Mouse (Mus musculus): ENCODE measurements around the gene Hrct1. TPM values are rescaled to one million over a fixed set of nuclear protein-coding genes. Genes with fewer than 3 reads are reported as not detected.

The Hrct1 gene
- polyA plus RNA-seq, 1 experiment from 2014 or later, result 0.61 TPM

DNA sequence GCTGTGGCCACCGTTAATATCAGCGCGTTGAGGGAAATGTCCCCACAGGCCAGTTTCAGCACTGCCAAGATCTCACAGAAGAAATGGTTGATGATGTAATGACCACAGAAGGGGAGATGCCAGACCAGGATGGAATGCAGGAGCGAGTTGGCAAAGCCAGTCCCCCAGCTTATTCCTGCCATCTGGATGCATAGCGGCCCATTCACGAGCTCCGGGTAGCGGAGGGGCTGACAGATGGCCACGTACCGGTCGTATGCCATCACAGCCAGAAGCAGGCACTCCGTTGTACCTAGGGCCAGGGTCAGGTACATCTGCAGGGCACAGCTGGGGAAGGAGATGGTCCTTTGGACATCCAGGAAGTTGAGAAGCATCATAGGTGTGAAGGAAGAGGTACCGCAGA is 30.4 kb upstream of the Hrct1 start:
- H3K27ac ChIP-seq (ENCODE audit: low read depth), result no peak overlapping the region
- no peak overlapping the region for H3K9ac ChIP-seq (ENCODE audit: low read length)
- no peaks in the 10 kb centered on the region for H3K9me3 ChIP-seq (ENCODE audit: control insufficient read depth, low read length)
- WGBS, result 92% methylated on average over 13 of the region's 13 CpGs
- no peak for ATAC-seq (replicated peaks; ENCODE audit: low FRiP score, low TSS enrichment, low read depth)
- H3K36me3 ChIP-seq (ENCODE audit: control insufficient read depth, insufficient read depth, low read length), result no peaks in the 10 kb centered on the region
- no peaks in the 10 kb centered on the region for H3K27me3 ChIP-seq (replicated peaks; ENCODE audit: control insufficient read depth, insufficient read depth, low read length)
- no peak overlapping the region for H3K4me3 ChIP-seq (ENCODE audit: low read depth, low read length)
- no peak for DNase-seq (ENCODE audit: low spot score)
- no peaks in the 10 kb centered on the region for H3K4me1 ChIP-seq (replicated peaks; ENCODE audit: control insufficient read depth, insufficient read depth, low read length)
- H3K4me2 ChIP-seq (ENCODE audit: low read length), result no peak overlapping the region

DNA sequence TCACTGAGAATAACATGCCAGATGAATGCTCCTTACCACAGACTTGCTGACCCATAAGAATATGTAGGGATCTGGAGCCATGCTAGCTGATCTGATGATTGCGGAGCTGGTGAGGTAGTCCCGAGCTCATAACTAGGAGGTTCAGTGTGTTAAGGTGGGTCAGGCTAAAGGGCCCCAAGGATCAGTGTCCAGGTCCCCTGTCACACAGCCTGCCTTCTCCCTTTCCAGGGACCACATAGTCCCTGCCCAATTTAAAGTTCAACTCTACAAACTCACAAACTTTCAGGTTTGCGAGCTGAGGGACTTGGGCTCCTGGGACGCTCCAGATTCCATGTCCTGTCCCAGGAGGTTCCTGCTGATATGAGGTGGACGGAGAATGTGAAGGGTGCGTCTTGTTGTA is 26.3 kb upstream of the Hrct1 start, which contains the start of gene Olfr70:
Gene Olfr70 (minus strand): TSS at position 101 of the 400 bp plus-strand sequence.
- Histone ChIP-seq H3K27me3 (replicated peaks; ENCODE audit: control insufficient read depth, insufficient read depth, low read length) (no peaks in the 10 kb centered on the region), H3K36me3 (ENCODE audit: control insufficient read depth, insufficient read depth, low read length) (no peaks in the 10 kb centered on the region), H3K9me3 (ENCODE audit: control insufficient read depth, low read length) (no peaks in the 10 kb centered on the region), H3K27ac (ENCODE audit: low read depth) (no peak within 1 kb of the TSS), H3K9ac (ENCODE audit: low read length) (no peak within 1 kb of the TSS), H3K4me2 (ENCODE audit: low read length) (no peak within 1 kb of the TSS), H3K4me1 (replicated peaks; ENCODE audit: control insufficient read depth, insufficient read depth, low read length) (no peaks in the 10 kb centered on the region), H3K4me3 (ENCODE audit: low read depth, low read length) (no peak within 1 kb of the TSS)
- 85% methylated on average over 6 of the region's 6 CpGs for WGBS
- ATAC-seq (replicated peaks; ENCODE audit: low FRiP score, low TSS enrichment, low read depth) (no peak), DNase-seq (ENCODE audit: low spot score) (no peak)

DNA sequence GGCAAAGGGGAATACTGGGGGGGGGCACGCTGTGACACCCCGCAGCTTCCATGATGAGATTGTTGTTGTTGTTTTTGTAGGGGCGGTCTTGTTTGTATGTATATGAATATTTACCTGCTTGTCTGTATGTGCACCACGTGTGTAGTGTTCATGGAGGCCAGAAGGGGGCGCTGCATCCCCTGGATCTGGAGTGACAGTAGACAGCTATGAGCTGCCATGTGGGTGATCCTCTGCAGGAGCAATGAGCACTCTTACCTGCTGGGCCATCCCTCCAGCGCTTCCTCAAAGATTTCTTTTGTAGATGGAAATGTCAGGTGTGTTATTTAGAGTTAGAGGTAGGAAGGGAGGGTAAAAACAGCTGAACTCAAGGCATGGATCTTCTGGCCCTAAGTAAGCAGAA is 23.5 kb upstream of the Hrct1 start:
- 78% methylated on average over 6 of the region's 6 CpGs for WGBS
- H3K9ac ChIP-seq (ENCODE audit: low read length), result no peak overlapping the region

DNA sequence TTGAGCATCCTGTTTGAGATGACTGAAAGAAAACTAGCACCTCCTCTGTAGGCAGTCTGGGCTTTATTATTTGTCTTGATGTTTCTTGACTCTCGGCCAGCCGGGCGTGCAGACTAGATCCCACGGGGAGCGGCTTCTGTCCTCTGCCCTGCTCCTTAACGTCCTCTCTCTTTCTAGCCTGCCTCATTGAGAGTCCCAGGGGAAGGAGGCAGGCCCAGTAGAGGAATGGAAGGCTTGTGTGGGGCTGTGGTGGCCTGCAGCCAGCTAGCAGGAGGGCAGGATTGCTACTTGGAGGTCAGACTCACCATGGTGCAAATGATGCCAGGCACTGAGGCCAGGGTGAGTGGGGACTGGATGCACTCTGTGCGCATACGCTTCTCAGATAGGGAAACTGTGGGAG is 23.1 kb upstream of the Hrct1 start:
- WGBS, result 75% methylated on average over 8 of the region's 8 CpGs
- no peaks in the 10 kb centered on the region for H3K9me3 ChIP-seq (ENCODE audit: control insufficient read depth, low read length)
- H3K4me3 ChIP-seq (ENCODE audit: low read depth, low read length), result no peak overlapping the region
- ATAC-seq (replicated peaks; ENCODE audit: low FRiP score, low TSS enrichment, low read depth) (no peak), DNase-seq (ENCODE audit: low spot score) (no peak)
- H3K9ac ChIP-seq (ENCODE audit: low read length), result no peak overlapping the region
- no peaks in the 10 kb centered on the region for H3K4me1 ChIP-seq (replicated peaks; ENCODE audit: control insufficient read depth, insufficient read depth, low read length)
- no peaks in the 10 kb centered on the region for H3K27me3 ChIP-seq (replicated peaks; ENCODE audit: control insufficient read depth, insufficient read depth, low read length)
- H3K4me2 ChIP-seq (ENCODE audit: low read length), result no peak overlapping the region
- no peaks in the 10 kb centered on the region for H3K36me3 ChIP-seq (ENCODE audit: control insufficient read depth, insufficient read depth, low read length)
- H3K27ac ChIP-seq (ENCODE audit: low read depth), result no peak overlapping the region

More for the DNA sequence above, 23.5 kb upstream of the Hrct1 start:
- ATAC-seq (replicated peaks; ENCODE audit: low FRiP score, low TSS enrichment, low read depth) (no peak), DNase-seq (ENCODE audit: low spot score) (no peak)
- Histone ChIP-seq H3K27me3 (replicated peaks; ENCODE audit: control insufficient read depth, insufficient read depth, low read length) (no peaks in the 10 kb centered on the region), H3K27ac (ENCODE audit: low read depth) (no peak overlapping the region), H3K4me1 (replicated peaks; ENCODE audit: control insufficient read depth, insufficient read depth, low read length) (no peaks in the 10 kb centered on the region), H3K4me2 (ENCODE audit: low read length) (no peak overlapping the region), H3K9me3 (ENCODE audit: control insufficient read depth, low read length) (no peaks in the 10 kb centered on the region), H3K4me3 (ENCODE audit: low read depth, low read length) (no peak overlapping the region), H3K36me3 (ENCODE audit: control insufficient read depth, insufficient read depth, low read length) (no peaks in the 10 kb centered on the region)

DNA sequence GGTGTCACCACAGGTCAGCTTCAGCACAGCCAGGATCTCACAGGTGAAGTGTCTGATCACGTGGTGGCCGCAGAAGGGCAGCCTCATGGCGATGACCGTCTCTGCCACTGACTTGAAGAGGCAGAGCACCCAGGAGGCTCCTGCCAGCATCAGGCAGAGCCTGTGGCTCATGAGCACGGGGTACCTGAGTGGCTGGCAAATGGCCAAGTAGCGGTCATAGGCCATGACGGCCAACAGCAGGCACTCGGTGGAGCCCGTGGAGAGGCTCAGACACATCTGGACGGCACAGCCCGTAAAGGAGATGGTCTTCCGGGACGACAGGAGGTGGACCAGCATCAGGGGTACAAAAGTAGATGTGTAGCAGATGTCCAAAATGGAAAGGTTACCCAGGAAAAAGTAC is 21.0 kb upstream of the Hrct1 start:
- 75% methylated on average over 13 of the region's 13 CpGs for WGBS
- ATAC-seq (replicated peaks; ENCODE audit: low FRiP score, low TSS enrichment, low read depth), result no peak
- H3K36me3 ChIP-seq (ENCODE audit: control insufficient read depth, insufficient read depth, low read length), result no peaks in the 10 kb centered on the region

DNA sequence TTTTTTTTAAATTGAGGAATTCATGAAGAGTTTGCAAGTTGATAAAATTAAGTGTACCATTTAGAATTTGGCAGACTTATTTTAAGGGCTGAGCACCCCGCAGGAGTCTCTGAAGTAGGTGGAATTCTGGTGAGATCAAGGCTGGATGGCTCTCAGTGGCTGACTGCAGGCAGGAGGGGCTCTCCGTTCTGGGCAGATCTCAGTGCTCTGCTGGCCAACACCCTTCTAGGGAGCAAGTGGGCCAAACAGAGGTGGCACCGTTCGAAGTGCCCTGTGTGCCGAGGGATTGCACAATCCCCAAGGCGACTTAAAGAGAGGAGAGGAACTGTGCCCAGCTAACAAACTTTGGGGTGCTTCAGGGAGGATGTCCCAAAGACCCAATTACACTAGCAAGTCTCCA is 17.1 kb upstream of the Hrct1 start, which contains the start of gene Olfr71:
Gene Olfr71 (minus strand): TSS at position 387 of the 400 bp plus-strand sequence.
- no peaks in the 10 kb centered on the region for H3K36me3 ChIP-seq (ENCODE audit: control insufficient read depth, insufficient read depth, low read length)
- H3K4me2 ChIP-seq (ENCODE audit: low read length), result no peak within 1 kb of the TSS
- H3K4me3 ChIP-seq (ENCODE audit: low read depth, low read length), result no peak within 1 kb of the TSS
- no peaks in the 10 kb centered on the region for H3K9me3 ChIP-seq (ENCODE audit: control insufficient read depth, low read length)
- WGBS, result 78% methylated on average over 6 of the region's 6 CpGs
- no peaks in the 10 kb centered on the region for H3K4me1 ChIP-seq (replicated peaks; ENCODE audit: control insufficient read depth, insufficient read depth, low read length)
- DNase-seq (ENCODE audit: low spot score) (no peak), ATAC-seq (replicated peaks; ENCODE audit: low FRiP score, low TSS enrichment, low read depth) (no peak)
- no peak within 1 kb of the TSS for H3K27ac ChIP-seq (ENCODE audit: low read depth)
- no peaks in the 10 kb centered on the region for H3K27me3 ChIP-seq (replicated peaks; ENCODE audit: control insufficient read depth, insufficient read depth, low read length)
- H3K9ac ChIP-seq (ENCODE audit: low read length), result no peak within 1 kb of the TSS

More for the DNA sequence above, 21.0 kb upstream of the Hrct1 start:
- H3K9me3 ChIP-seq (ENCODE audit: control insufficient read depth, low read length), result no peaks in the 10 kb centered on the region
- H3K27me3 ChIP-seq (replicated peaks; ENCODE audit: control insufficient read depth, insufficient read depth, low read length), result no peaks in the 10 kb centered on the region
- no peak overlapping the region for H3K4me2 ChIP-seq (ENCODE audit: low read length)
- no peak for DNase-seq (ENCODE audit: low spot score)
- no peaks in the 10 kb centered on the region for H3K4me1 ChIP-seq (replicated peaks; ENCODE audit: control insufficient read depth, insufficient read depth, low read length)
- H3K27ac ChIP-seq (ENCODE audit: low read depth), result no peak overlapping the region
- H3K4me3 ChIP-seq (ENCODE audit: low read depth, low read length), result no peak overlapping the region
- no peak overlapping the region for H3K9ac ChIP-seq (ENCODE audit: low read length)

DNA sequence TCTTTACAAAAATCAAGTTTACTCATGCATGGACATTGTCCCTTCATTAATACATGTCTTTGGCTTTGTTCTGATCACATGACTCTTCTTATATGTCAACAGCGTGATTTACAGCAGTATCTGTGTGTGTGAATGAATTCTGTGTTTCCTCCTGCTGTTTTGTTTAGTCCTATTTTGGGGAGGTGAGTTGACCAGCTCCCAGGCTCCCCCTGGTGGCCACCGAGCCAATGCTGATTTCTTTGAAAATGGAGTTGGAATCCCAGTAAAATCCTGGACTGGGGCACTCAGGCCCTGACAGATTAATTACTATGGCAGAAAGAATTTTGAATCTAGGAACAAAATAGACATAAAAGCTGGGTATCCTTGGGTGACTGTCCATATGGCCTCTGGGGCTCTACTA is 15.2 kb upstream of the Hrct1 start:
- Histone ChIP-seq H3K36me3 (ENCODE audit: control insufficient read depth, insufficient read depth, low read length) (no peaks in the 10 kb centered on the region), H3K4me3 (ENCODE audit: low read depth, low read length) (no peak overlapping the region), H3K4me2 (ENCODE audit: low read length) (no peak overlapping the region), H3K4me1 (replicated peaks; ENCODE audit: control insufficient read depth, insufficient read depth, low read length) (no peaks in the 10 kb centered on the region), H3K27me3 (replicated peaks; ENCODE audit: control insufficient read depth, insufficient read depth, low read length) (no peaks in the 10 kb centered on the region), H3K9me3 (ENCODE audit: control insufficient read depth, low read length) (no peaks in the 10 kb centered on the region), H3K27ac (ENCODE audit: low read depth) (no peak overlapping the region), H3K9ac (ENCODE audit: low read length) (no peak overlapping the region)
- WGBS, result 7% methylated on average over 2 of the region's 2 CpGs
- DNase-seq (ENCODE audit: low spot score), result peak; percentile 93
- no peak for ATAC-seq (replicated peaks; ENCODE audit: low FRiP score, low TSS enrichment, low read depth)

DNA sequence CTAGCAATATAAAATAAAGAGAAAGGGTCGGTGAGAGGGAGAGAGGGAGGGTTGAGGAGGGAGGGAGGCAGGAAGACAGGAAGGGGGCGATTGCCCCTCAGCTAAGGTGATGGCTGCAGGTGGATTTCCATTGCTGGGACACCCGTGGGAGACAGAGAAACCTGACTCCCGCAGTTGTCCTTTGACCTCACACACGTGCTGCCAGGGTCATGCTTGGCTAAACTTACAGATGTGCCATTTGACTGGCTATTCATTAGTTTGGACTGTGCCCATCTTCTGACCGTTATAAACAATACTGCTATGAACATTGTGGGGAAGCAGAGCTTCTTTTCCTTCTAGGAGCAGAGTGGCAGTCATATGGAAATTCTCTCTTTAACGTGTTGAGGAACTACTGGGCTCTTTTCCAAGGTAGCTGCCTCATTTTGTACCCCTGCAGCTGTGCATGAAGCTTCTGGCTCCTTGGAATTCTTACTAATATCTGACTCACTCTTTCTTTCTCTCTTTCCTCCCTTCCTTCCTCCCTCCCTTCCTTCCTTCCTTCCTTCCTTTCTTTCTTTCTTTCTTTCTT is 13.3 kb upstream of the Hrct1 start:
- H3K4me2 ChIP-seq (ENCODE audit: low read length), result no peak overlapping the region
- DNase-seq (ENCODE audit: low spot score) (no peak), ATAC-seq (replicated peaks; ENCODE audit: low FRiP score, low TSS enrichment, low read depth) (no peak)
- H3K4me3 ChIP-seq (ENCODE audit: low read depth, low read length), result no peak overlapping the region
- no peaks in the 10 kb centered on the region for H3K36me3 ChIP-seq (ENCODE audit: control insufficient read depth, insufficient read depth, low read length)
- no peaks in the 10 kb centered on the region for H3K27me3 ChIP-seq (replicated peaks; ENCODE audit: control insufficient read depth, insufficient read depth, low read length)
- no peak overlapping the region for H3K9ac ChIP-seq (ENCODE audit: low read length)
- H3K27ac ChIP-seq (ENCODE audit: low read depth), result no peak overlapping the region
- no peaks in the 10 kb centered on the region for H3K9me3 ChIP-seq (ENCODE audit: control insufficient read depth, low read length)
- no peaks in the 10 kb centered on the region for H3K4me1 ChIP-seq (replicated peaks; ENCODE audit: control insufficient read depth, insufficient read depth, low read length)
- WGBS, result 33% methylated on average over 7 of the region's 7 CpGs

DNA sequence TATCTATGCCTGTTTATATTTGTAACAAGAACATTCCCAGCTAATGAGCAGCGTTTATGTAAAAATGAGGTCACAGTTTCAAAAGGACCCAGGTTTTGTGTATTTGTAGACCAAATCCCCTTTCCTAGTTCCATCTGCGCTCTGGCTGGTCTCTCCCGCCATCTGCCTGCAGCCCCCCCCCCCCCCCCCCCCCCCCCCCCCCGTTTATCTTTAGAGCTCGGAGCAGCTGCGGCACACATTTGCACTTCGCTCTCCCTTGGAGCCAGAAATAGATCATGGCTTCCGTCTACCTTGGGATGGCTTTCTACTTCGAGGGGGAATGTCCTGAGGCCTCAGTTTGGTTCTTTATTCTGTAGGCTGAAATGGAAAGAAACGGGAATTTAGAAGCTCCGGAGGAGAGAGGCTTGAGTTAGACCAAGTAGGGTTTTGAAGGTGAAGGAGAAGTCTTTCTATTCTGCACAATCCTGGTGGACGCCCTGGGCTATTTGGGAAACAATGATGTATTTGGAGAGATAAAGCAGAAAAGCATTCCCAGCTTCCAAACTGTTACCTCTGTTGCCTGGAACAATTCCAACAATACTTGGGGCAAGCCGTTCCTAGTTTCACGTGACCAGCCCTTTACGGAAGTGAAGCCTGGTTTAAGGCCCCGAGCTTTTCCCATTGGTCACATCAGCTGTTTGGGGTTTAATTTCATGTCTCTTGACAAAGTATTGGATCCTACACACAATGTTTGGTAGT is 6.3 kb upstream of the Hrct1 start:
- Histone ChIP-seq H3K4me1 (replicated peaks; ENCODE audit: control insufficient read depth, insufficient read depth, low read length) (no peaks in the 10 kb centered on the region), H3K4me2 (ENCODE audit: low read length) (peak overlapping the region; percentile 15; the same call in 1 of the 2 replicates), H3K27me3 (replicated peaks; ENCODE audit: control insufficient read depth, insufficient read depth, low read length) (no peaks in the 10 kb centered on the region), H3K4me3 (ENCODE audit: low read depth, low read length) (no peak overlapping the region), H3K27ac (ENCODE audit: low read depth) (peak overlapping the region; percentile 57), H3K9ac (ENCODE audit: low read length) (no peak overlapping the region), H3K9me3 (ENCODE audit: control insufficient read depth, low read length) (no peaks in the 10 kb centered on the region), H3K36me3 (ENCODE audit: control insufficient read depth, insufficient read depth, low read length) (no peaks in the 10 kb centered on the region)
- DNase-seq (ENCODE audit: low spot score) (no peak), ATAC-seq (replicated peaks; ENCODE audit: low FRiP score, low TSS enrichment, low read depth) (no peak)
- WGBS, result 46% methylated on average over 14 of the region's 16 CpGs

Data from intestine, embryonic 14.5 days (tissue).